Comparison of ENCODE assay signal across 11 mouse cellular contexts in genomic region chr4:56791373-56791772, GRCm38 (mm10). TPM values are rescaled to one million over a fixed set of nuclear protein-coding genes. Genes with fewer than 3 reads are reported as not detected.
DNase-seq lines count a peak whose midpoint lies in the region; ATAC-seq and TF ChIP-seq lines count a peak whose summit lies in the region.
"Had no signal": no experiment of that assay in that cellular context is flagged by ENCODE, and none has a peak within 500 bp of the region (broad histone marks: within the 10 kb centered on the region; RNA-seq: fewer than 3 reads in every experiment).

No protein-coding gene starts in this region.

- TF ChIP-seq CTCF in heart, adult 2 months (IDR thresholded peaks at IDR 0.05), result peak; percentile 59
- peak; percentile 71 for TF ChIP-seq CTCF in midbrain, postnatal 0 days (IDR thresholded peaks at IDR 0.05)
- TF ChIP-seq CTCF in cortical plate, adult 2 months (IDR thresholded peaks at IDR 0.05; ENCODE audit: extremely low read depth, insufficient read depth, low read length), result 0 out of 2 replicates have a peak, but pooled peaks have one; percentile 27

- peak; percentile 62; the same call in 1 of the 2 replicates for ATAC-seq in midbrain, postnatal 0 days (ENCODE audit: low FRiP score)
- no peak for ATAC-seq in midbrain, embryonic 16.5 days

- no peaks in the 10 kb centered on the region for H3K27me3 ChIP-seq in heart, adult 2 months (ENCODE audit: control insufficient read depth, insufficient read depth, low read length)
- H3K27me3 ChIP-seq in midbrain, postnatal 0 days (ENCODE audit: insufficient read depth, low read length), result no peaks in the 10 kb centered on the region
- no peaks in the 10 kb centered on the region for H3K27me3 ChIP-seq in midbrain, embryonic 16.5 days (ENCODE audit: control insufficient read depth, insufficient read depth, low read depth, low read length)

- no peak overlapping the region for H3K9ac ChIP-seq in heart, adult 2 months (ENCODE audit: low read depth, low read length)
- H3K9ac ChIP-seq in midbrain, postnatal 0 days (replicated peaks; ENCODE audit: low read length, poor library complexity, severe bottlenecking), result no peak overlapping the region
- no peak overlapping the region for H3K9ac ChIP-seq in midbrain, embryonic 16.5 days (ENCODE audit: low read depth, low read length)

- no peak overlapping the region for H3K4me3 ChIP-seq in heart, adult 2 months
- no peak overlapping the region for H3K4me3 ChIP-seq in midbrain, postnatal 0 days (ENCODE audit: low read depth, low read length)
- H3K4me3 ChIP-seq in midbrain, embryonic 16.5 days (ENCODE audit: low read depth, low read length), result no peak overlapping the region
- no peak overlapping the region for H3K4me3 ChIP-seq in cortical plate, adult 2 months (ENCODE audit: insufficient read depth, low read length)
- H3K4me3 ChIP-seq: myocyte had no signal

- TF ChIP-seq POLR2A in heart, adult 2 months (IDR thresholded peaks at IDR 0.05; ENCODE audit: insufficient read depth, low read depth, low read length), result no peak
- TF ChIP-seq POLR2A in cortical plate, adult 2 months (IDR thresholded peaks at IDR 0.05; ENCODE audit: extremely low read depth, insufficient read depth, low read length), result no peak

- intact Hi-C loops in heart, adult 2 months (cut with DNase I), result no loop called here
- intact Hi-C loops in heart, postnatal 36 days (cut with DNase I), result no loop called here

- H3K27ac ChIP-seq in heart, adult 2 months, result no peak overlapping the region
- no peak overlapping the region for H3K27ac ChIP-seq in midbrain, postnatal 0 days (ENCODE audit: low read depth, low read length)
- no peak overlapping the region for H3K27ac ChIP-seq in midbrain, embryonic 16.5 days (ENCODE audit: low read length)
- H3K27ac ChIP-seq in cortical plate, adult 2 months (ENCODE audit: insufficient read depth, low read length), result no peak overlapping the region

- TF ChIP-seq EP300 in heart, adult 2 months (IDR thresholded peaks at IDR 0.05; ENCODE audit: insufficient read depth, low read depth, low read length), result no peak

- H3K4me1 ChIP-seq in heart, adult 2 months (ENCODE audit: control insufficient read depth, insufficient read depth, low read length), result no peaks in the 10 kb centered on the region
- H3K4me1 ChIP-seq in midbrain, postnatal 0 days (ENCODE audit: insufficient read depth, low read length), result no peaks in the 10 kb centered on the region
- H3K4me1 ChIP-seq in midbrain, embryonic 16.5 days (ENCODE audit: control insufficient read depth, insufficient read depth, low read length), result no peaks in the 10 kb centered on the region
- no peaks in the 10 kb centered on the region for H3K4me1 ChIP-seq in cortical plate, adult 2 months (ENCODE audit: control insufficient read depth, insufficient read depth, low read length)

- 32% methylated on average over 1 of the region's 1 CpGs for WGBS in heart, adult 2 months
- WGBS in midbrain, postnatal 0 days, result 35% methylated on average over 1 of the region's 1 CpGs
- 42% methylated on average over 1 of the region's 1 CpGs for WGBS in midbrain, embryonic 16.5 days

- DNase-seq in heart, adult 2 months, result no peak
- no peak for DNase-seq in heart, postnatal 36 days
- peak; percentile 57 for DNase-seq in midbrain, postnatal 0 days (ENCODE audit: low spot score)
- DNase-seq in telencephalon, adult 2 months (ENCODE audit: low read depth, low spot score), result peak; percentile 32
- no peak for DNase-seq in gastrocnemius, postnatal 4 days (ENCODE audit: low spot score in 2 of 2)
- no peak for DNase-seq in Muller cell, postnatal 12 days (ENCODE audit: inconsistent ontology term)
- DNase-seq: heart, postnatal 14 days had no signal

- no peak overlapping the region for H3K4me2 ChIP-seq in midbrain, postnatal 0 days (ENCODE audit: low read depth, low read length, poor library complexity, severe bottlenecking)
- H3K4me2 ChIP-seq in midbrain, embryonic 16.5 days (ENCODE audit: low read length), result no peak overlapping the region

- H3K9me3 ChIP-seq in midbrain, postnatal 0 days (ENCODE audit: low read length), result no peaks in the 10 kb centered on the region
- no peaks in the 10 kb centered on the region for H3K9me3 ChIP-seq in midbrain, embryonic 16.5 days (replicated peaks; ENCODE audit: control insufficient read depth, low read length, poor library complexity, severe bottlenecking)

- no peaks in the 10 kb centered on the region for H3K79me2 ChIP-seq in heart, adult 2 months (replicated peaks; ENCODE audit: control insufficient read depth, insufficient read depth, low read length)

- H3K36me3 ChIP-seq in heart, adult 2 months (ENCODE audit: control insufficient read depth, insufficient read depth, low read length), result 0 out of 2 replicates have a peak, but pooled peaks cover 2% of the 10 kb centered on the region
- H3K36me3 ChIP-seq in midbrain, postnatal 0 days (ENCODE audit: insufficient read depth, low read length), result peaks cover 76% of the 10 kb centered on the region
- peaks cover 54% of the 10 kb centered on the region for H3K36me3 ChIP-seq in midbrain, embryonic 16.5 days (ENCODE audit: control insufficient read depth, insufficient read depth, low read length)

RNA-seq across cellular contexts. Expression of gene Elp1, which starts 10.8 kb away (rescaled TPM):
- 10 to 100 TPM; 17.0 to 19.8 TPM for total RNA-seq in heart, adult 2 months (2021)
- 13.7 and 20.8 TPM in 2 replicates for polyA plus RNA-seq in heart, adult 2 months (2012; rRNA removed)
- total RNA-seq in heart, postnatal 36 days (2021), result 10 to 100 TPM; 16.2 to 19.3 TPM
- 89.2 and 93.9 TPM in 2 replicates for total RNA-seq in midbrain, postnatal 0 days (2014; rRNA removed)
- 51.4 and 53.6 TPM in 2 replicates for polyA plus RNA-seq in midbrain, postnatal 0 days (2015; fragmentation: Nextera tagmentation; extraction: Ambion mirVana)
- 64.0 and 64.7 TPM in 2 replicates for polyA plus RNA-seq in midbrain, embryonic 16.5 days (2015; fragmentation: Nextera tagmentation; extraction: Ambion mirVana)
- 70.7 and 71.5 TPM in 2 replicates for polyA plus RNA-seq in cortical plate, adult 2 months (2012; rRNA removed)
- 10 to 100 TPM; 41.5 to 42.5 TPM for total RNA-seq in gastrocnemius, postnatal 4 days (2021)

RNA-seq across cellular contexts. Expression of gene Fam206a, which starts 10.8 kb away (rescaled TPM):
- total RNA-seq in heart, adult 2 months (2021), result 1 to 10 TPM; 2.0 to 2.2 TPM
- 1.9 TPM in 2 replicates for polyA plus RNA-seq in heart, adult 2 months (2012; rRNA removed)
- 1 to 10 TPM; 2.0 to 2.3 TPM for total RNA-seq in heart, postnatal 36 days (2021)
- 7.5 and 12.2 TPM in 2 replicates for total RNA-seq in midbrain, postnatal 0 days (2014; rRNA removed)
- 10.0 and 10.6 TPM in 2 replicates for polyA plus RNA-seq in midbrain, postnatal 0 days (2015; fragmentation: Nextera tagmentation; extraction: Ambion mirVana)
- polyA plus RNA-seq in midbrain, embryonic 16.5 days (2015; fragmentation: Nextera tagmentation; extraction: Ambion mirVana), result 14.0 and 16.0 TPM in 2 replicates
- 12.4 and 12.6 TPM in 2 replicates for polyA plus RNA-seq in cortical plate, adult 2 months (2012; rRNA removed)
- 1 to 10 TPM; 6.9 TPM for total RNA-seq in gastrocnemius, postnatal 4 days (2021)

RNA-seq across cellular contexts. Expression of gene Actl7a, which starts 48.2 kb away (rescaled TPM):
- not detected for total RNA-seq in heart, adult 2 months (2021)
- 0.23 and 0.37 TPM in 2 replicates for polyA plus RNA-seq in heart, adult 2 months (2012; rRNA removed)
- not detected for total RNA-seq in heart, postnatal 36 days (2021)
- not detected in 2 replicates for total RNA-seq in midbrain, postnatal 0 days (2014; rRNA removed)
- not detected in 2 replicates for polyA plus RNA-seq in midbrain, postnatal 0 days (2015; fragmentation: Nextera tagmentation; extraction: Ambion mirVana)
- polyA plus RNA-seq in midbrain, embryonic 16.5 days (2015; fragmentation: Nextera tagmentation; extraction: Ambion mirVana), result not detected in 2 replicates
- polyA plus RNA-seq in cortical plate, adult 2 months (2012; rRNA removed), result not detected in 2 replicates
- total RNA-seq in gastrocnemius, postnatal 4 days (2021), result not detected
- total RNA-seq: heart, postnatal 14 days had no signal
- polyA plus RNA-seq: limb, embryonic 11.5 days; myocyte had no signal

RNA-seq across cellular contexts. Expression of gene Actl7b, which starts 50.1 kb away (rescaled TPM):
- total RNA-seq in heart, adult 2 months (2021), result not detected
- 0.64 and 0.74 TPM in 2 replicates for polyA plus RNA-seq in heart, adult 2 months (2012; rRNA removed)
- not detected for total RNA-seq in heart, postnatal 36 days (2021)
- 0.16 and 0.47 TPM in 2 replicates for total RNA-seq in midbrain, postnatal 0 days (2014; rRNA removed)
- polyA plus RNA-seq in midbrain, postnatal 0 days (2015; fragmentation: Nextera tagmentation; extraction: Ambion mirVana), result not detected in 2 replicates
- polyA plus RNA-seq in midbrain, embryonic 16.5 days (2015; fragmentation: Nextera tagmentation; extraction: Ambion mirVana), result not detected in 2 replicates
- 0.11 and 0.17 TPM in 2 replicates for polyA plus RNA-seq in cortical plate, adult 2 months (2012; rRNA removed)
- not detected for total RNA-seq in gastrocnemius, postnatal 4 days (2021)
- polyA plus RNA-seq: limb, embryonic 11.5 days; myocyte had no signal

RNA-seq across cellular contexts. Expression of gene Gm26657, which starts 51.5 kb away (rescaled TPM):
- total RNA-seq in heart, adult 2 months (2021), result not detected
- polyA plus RNA-seq in heart, adult 2 months (2012; rRNA removed), result not detected in 2 replicates
- not detected for total RNA-seq in heart, postnatal 36 days (2021)
- not detected in 2 replicates for total RNA-seq in midbrain, postnatal 0 days (2014; rRNA removed)
- not detected in 2 replicates for polyA plus RNA-seq in midbrain, postnatal 0 days (2015; fragmentation: Nextera tagmentation; extraction: Ambion mirVana)
- polyA plus RNA-seq in midbrain, embryonic 16.5 days (2015; fragmentation: Nextera tagmentation; extraction: Ambion mirVana), result not detected in 2 replicates
- not detected in 2 replicates for polyA plus RNA-seq in cortical plate, adult 2 months (2012; rRNA removed)
- not detected for total RNA-seq in gastrocnemius, postnatal 4 days (2021)
- total RNA-seq: heart, postnatal 14 days had no signal
- polyA plus RNA-seq: limb, embryonic 11.5 days; myocyte had no signal

Comparison
In these comparisons a context has a peak if more than half of its experiments do, and no peak if none do; other contexts are left out.
1. DNase-seq: peak in midbrain, postnatal 0 days (single experiment) and telencephalon, adult 2 months (single experiment); none in heart, adult 2 months (0 of 2), heart, postnatal 36 days (0 of 2), gastrocnemius, postnatal 4 days (0 of 2) and Muller cell, postnatal 12 days (single experiment).
2. Peak in every context shown above with its lines, with median percentiles within 50 percentile points of each other: CTCF ChIP-seq.